Mouse (Mus musculus): ENCODE measurements around the gene Clock. TPM values are rescaled to one million over a fixed set of nuclear protein-coding genes. Genes with fewer than 3 reads are reported as not detected.

Gene Clock
- polyA plus RNA-seq, 1 experiment, result 0.08 TPM

- Histone ChIP-seq H3K36me3 (replicated peaks; ENCODE audit: low read length) (peaks cover 66% of the 10 kb centered on the region), H3K27me3 (replicated peaks) (no peaks in the 10 kb centered on the region), H3K9me3 (no peaks in the 10 kb centered on the region), H3K4me3 (replicated peaks) (no peak overlapping the region), H3K4me1 (no peaks in the 10 kb centered on the region)
- no peak for TF ChIP-seq FLI1 (IDR thresholded peaks at IDR 0.05; ENCODE audit: low read length)
- TF ChIP-seq GATA1 (IDR thresholded peaks at IDR 0.05; ENCODE audit: borderline replicate concordance, low read length), result no peak
Observed at GRCm38 (mm10) chr5:76231171-76231855, 73.3 kb downstream of the Clock start.

- TF ChIP-seq GATA1 (IDR thresholded peaks at IDR 0.05; ENCODE audit: borderline replicate concordance, low read length) (no peak), FLI1 (IDR thresholded peaks at IDR 0.05; ENCODE audit: low read length) (no peak)
Observed at GRCm38 (mm10) chr5:76216691-76217090, 87.9 kb downstream of the Clock start.

DNA sequence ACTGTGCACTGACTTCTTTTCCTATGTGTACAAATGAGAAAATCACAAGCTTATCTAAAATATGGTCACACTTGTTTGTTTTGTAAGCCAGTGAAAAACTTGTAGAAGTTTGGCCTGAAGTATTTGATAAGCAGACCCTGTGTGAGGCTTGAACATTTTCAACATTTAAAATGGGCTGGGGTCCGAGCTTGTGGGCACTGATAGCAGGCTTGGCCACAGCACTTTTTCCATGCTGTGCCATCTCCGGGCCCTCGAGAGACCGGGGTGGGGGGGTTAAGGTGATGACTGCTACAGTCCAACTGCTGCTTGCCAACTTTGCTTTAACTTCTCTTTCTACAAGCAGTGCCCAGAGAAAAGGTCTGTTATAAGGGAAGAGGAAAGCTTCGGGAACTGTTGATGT is 96.5 kb downstream of the Clock start:
- Histone ChIP-seq H3K36me3 (replicated peaks; ENCODE audit: low read length) (peaks cover 98% of the 10 kb centered on the region), H3K27me3 (replicated peaks) (no peaks in the 10 kb centered on the region), H3K9me3 (no peaks in the 10 kb centered on the region), H3K4me3 (replicated peaks) (no peak overlapping the region), H3K4me1 (no peaks in the 10 kb centered on the region; the same call in 1 of the 2 replicates)
- TF ChIP-seq FLI1 (IDR thresholded peaks at IDR 0.05; ENCODE audit: low read length) (no peak), GATA1 (IDR thresholded peaks at IDR 0.05; ENCODE audit: borderline replicate concordance, low read length) (no peak)

More at GRCm38 (mm10) chr5:76216691-76217090, 87.9 kb downstream of the Clock start:
- Histone ChIP-seq H3K4me1 (peaks cover 19% of the 10 kb centered on the region), H3K4me3 (replicated peaks) (peak overlapping the region; percentile 67), H3K36me3 (replicated peaks; ENCODE audit: low read length) (peaks cover 40% of the 10 kb centered on the region), H3K27me3 (replicated peaks) (no peaks in the 10 kb centered on the region), H3K9me3 (no peaks in the 10 kb centered on the region)

DNA sequence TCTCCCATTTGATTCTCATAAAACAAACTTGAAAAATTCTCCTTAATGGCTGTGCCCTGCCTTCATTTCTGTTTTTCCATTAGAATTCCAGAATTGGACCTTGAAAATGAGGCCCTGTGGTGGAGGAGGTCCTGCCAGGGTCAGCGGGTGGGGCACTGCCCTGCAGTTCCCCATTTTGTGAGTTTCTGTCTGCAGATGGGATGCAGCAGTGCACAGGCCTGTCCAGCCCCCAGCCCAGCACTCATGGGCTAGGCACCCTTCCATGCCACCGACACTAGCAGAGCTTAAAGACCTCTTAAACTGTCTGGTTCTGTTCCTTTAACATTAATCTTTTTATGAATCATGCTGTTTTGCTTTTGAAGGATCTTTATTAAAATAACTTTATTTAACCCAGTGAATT is 98.7 kb downstream of the Clock start:
- TF ChIP-seq GATA1 (IDR thresholded peaks at IDR 0.05; ENCODE audit: borderline replicate concordance, low read length), result no peak
- TF ChIP-seq FLI1 (IDR thresholded peaks at IDR 0.05; ENCODE audit: low read length), result no peak
- H3K9me3 ChIP-seq, result no peaks in the 10 kb centered on the region
- H3K36me3 ChIP-seq (replicated peaks; ENCODE audit: low read length), result peaks cover 100% of the 10 kb centered on the region
- peaks cover 4% of the 10 kb centered on the region for H3K4me1 ChIP-seq
- H3K4me3 ChIP-seq (replicated peaks), result no peak overlapping the region
- H3K27me3 ChIP-seq (replicated peaks), result no peaks in the 10 kb centered on the region

- Histone ChIP-seq H3K4me3 (replicated peaks) (no peak overlapping the region), H3K36me3 (replicated peaks; ENCODE audit: low read length) (peaks cover 97% of the 10 kb centered on the region), H3K4me1 (peaks cover 6% of the 10 kb centered on the region), H3K27me3 (replicated peaks) (no peaks in the 10 kb centered on the region), H3K9me3 (no peaks in the 10 kb centered on the region)
- TF ChIP-seq FLI1 (IDR thresholded peaks at IDR 0.05; ENCODE audit: low read length), result no peak
- no peak for TF ChIP-seq GATA1 (IDR thresholded peaks at IDR 0.05; ENCODE audit: borderline replicate concordance, low read length)
Observed at GRCm38 (mm10) chr5:76203171-76203570, 101.4 kb downstream of the Clock start.

GRCm38 (mm10) chr5:76199346-76199745 is 105.2 kb downstream of the Clock start:
- Histone ChIP-seq H3K4me1 (peaks cover 23% of the 10 kb centered on the region), H3K4me3 (replicated peaks) (no peak overlapping the region), H3K36me3 (replicated peaks; ENCODE audit: low read length) (peaks cover 95% of the 10 kb centered on the region), H3K9me3 (no peaks in the 10 kb centered on the region), H3K27me3 (replicated peaks) (no peaks in the 10 kb centered on the region)
- TF ChIP-seq FLI1 (IDR thresholded peaks at IDR 0.05; ENCODE audit: low read length) (no peak), GATA1 (IDR thresholded peaks at IDR 0.05; ENCODE audit: borderline replicate concordance, low read length) (no peak)

DNA sequence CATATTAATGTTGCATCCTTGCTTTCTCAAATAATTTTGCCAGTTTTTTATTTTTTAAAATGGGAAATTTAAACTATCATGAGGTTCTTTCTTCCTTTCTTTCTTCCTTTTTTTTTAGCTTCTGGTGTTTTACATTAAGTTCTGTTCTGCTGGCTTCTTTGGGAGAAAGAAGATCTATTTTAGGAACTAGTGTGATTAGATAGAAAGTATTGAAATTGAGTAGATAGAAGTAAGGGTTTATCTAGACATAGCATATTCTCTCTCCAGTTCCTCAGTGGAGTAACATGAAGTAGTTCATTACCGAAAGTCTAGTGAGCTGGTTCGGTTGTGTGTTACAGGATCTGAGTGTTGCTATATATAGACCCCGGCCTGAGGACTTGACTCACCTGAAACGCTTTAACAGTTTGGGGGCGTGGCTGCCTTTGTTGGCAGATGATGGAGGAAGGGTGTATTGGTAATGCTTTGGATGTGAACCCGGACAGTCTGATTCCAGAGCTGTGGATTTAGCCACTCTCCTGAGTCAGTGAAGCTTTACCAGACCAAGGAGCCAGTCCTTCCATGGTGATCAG is 110.1 kb downstream of the Clock start:
- H3K4me1 ChIP-seq, result peaks cover 58% of the 10 kb centered on the region
- H3K4me3 ChIP-seq (replicated peaks), result no peak overlapping the region
- peaks cover 86% of the 10 kb centered on the region for H3K36me3 ChIP-seq (replicated peaks; ENCODE audit: low read length)
- no peaks in the 10 kb centered on the region for H3K27me3 ChIP-seq (replicated peaks)
- no peaks in the 10 kb centered on the region for H3K9me3 ChIP-seq
- TF ChIP-seq FLI1 (IDR thresholded peaks at IDR 0.05; ENCODE audit: low read length), result no peak
- TF ChIP-seq GATA1 (IDR thresholded peaks at IDR 0.05; ENCODE audit: borderline replicate concordance, low read length), result no peak

DNA sequence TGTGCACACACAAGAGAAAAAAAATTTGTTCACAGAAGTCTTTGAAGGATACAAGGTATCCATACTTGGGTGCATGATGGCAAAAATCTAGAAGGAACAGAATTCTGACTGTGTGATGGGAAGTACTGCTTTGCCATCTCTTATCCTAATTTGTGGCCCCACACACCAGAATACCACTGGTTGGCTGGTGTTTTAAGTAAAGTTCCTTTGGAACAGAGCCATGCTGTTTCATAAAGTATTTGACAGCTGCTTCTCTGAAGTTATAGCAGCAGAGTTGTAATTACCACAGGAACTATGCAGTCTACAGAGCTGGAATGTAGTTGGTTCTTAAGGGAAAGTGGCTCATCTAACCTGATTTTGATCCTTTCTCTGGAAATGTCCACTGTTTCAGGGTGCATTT is 111.5 kb downstream of the Clock start:
- Histone ChIP-seq H3K9me3 (no peaks in the 10 kb centered on the region), H3K4me1 (peaks cover 70% of the 10 kb centered on the region), H3K27me3 (replicated peaks) (no peaks in the 10 kb centered on the region), H3K36me3 (replicated peaks; ENCODE audit: low read length) (peaks cover 81% of the 10 kb centered on the region), H3K4me3 (replicated peaks) (no peak overlapping the region)
- no peak for TF ChIP-seq GATA1 (IDR thresholded peaks at IDR 0.05; ENCODE audit: borderline replicate concordance, low read length)
- no peak for TF ChIP-seq FLI1 (IDR thresholded peaks at IDR 0.05; ENCODE audit: low read length)

DNA sequence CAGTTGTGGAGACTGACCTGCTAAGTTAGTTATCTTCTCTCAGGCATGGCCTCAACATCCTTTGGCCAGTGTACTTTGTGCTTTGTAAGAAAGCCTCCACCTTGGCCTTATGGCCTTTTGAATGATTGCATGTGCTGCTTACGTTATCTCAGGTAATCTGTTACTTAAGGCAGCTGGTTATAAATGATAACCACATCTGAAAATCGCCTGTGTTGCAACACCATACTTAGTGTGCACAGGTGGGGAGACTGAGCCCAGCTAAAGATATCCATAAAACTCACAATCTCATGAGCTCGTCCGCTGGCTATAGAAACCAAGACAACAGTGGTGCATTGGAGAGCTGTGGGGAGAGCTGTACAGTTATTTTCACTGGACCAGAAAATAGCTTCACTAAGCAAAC is 114.0 kb downstream of the Clock start:
- no peaks in the 10 kb centered on the region for H3K27me3 ChIP-seq (replicated peaks)
- H3K36me3 ChIP-seq (replicated peaks; ENCODE audit: low read length), result peaks cover 74% of the 10 kb centered on the region
- no peak overlapping the region for H3K4me3 ChIP-seq (replicated peaks)
- no peaks in the 10 kb centered on the region for H3K9me3 ChIP-seq
- H3K4me1 ChIP-seq, result peaks cover 81% of the 10 kb centered on the region
- TF ChIP-seq FLI1 (IDR thresholded peaks at IDR 0.05; ENCODE audit: low read length) (no peak), GATA1 (IDR thresholded peaks at IDR 0.05; ENCODE audit: borderline replicate concordance, low read length) (no peak)

GRCm38 (mm10) chr5:76187885-76188284 is 116.7 kb downstream of the Clock start:
- Histone ChIP-seq H3K36me3 (replicated peaks; ENCODE audit: low read length) (peaks cover 56% of the 10 kb centered on the region), H3K4me1 (peaks cover 77% of the 10 kb centered on the region), H3K4me3 (replicated peaks) (no peak overlapping the region), H3K9me3 (no peaks in the 10 kb centered on the region), H3K27me3 (replicated peaks) (no peaks in the 10 kb centered on the region)
- TF ChIP-seq GATA1 (IDR thresholded peaks at IDR 0.05; ENCODE audit: borderline replicate concordance, low read length) (no peak), FLI1 (IDR thresholded peaks at IDR 0.05; ENCODE audit: low read length) (no peak)
